Mouse (Mus musculus): ENCODE data around the gene Tmx2. TPM values are rescaled to one million over a fixed set of nuclear protein-coding genes. Genes with fewer than 3 reads are reported as not detected.

The Tmx2 gene
- total and polyA plus RNA-seq, 2 experiments: 50.6 to 92.1 TPM

DNA sequence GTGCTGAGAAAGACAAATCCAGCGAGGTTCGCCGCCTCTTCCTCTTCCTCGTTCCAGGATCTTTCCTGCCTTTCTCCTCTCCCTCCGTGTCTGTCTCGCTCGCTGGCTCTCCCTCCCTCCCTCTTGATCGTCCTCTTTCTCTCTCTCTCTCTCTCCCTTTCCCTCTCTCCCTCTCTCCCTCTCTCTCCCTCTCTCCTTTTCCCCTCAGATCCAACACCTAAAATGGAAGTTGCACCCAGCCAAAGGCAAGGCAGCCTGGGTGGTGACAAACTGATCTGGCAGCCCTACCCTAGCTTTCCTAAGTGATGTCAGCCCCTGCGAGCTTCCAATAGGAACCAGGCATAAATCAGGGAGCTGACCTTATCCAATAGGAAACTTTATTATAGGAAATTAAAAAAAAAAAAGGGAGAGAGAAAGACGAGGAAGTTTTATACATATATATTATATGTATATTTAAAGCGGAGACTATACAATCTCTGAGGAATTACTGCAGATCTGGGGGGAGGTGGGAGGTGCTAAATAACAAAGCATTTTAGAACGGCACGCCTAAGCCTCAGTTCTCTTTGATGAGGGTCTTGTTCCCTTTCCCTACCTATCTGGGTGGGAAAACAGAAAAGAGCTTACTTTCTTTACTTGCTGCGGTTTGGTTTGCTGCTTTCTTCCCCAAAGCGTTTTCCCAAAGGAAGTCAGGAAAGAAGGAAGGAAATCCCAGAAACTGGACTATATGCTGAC is 28.3 kb downstream of the Tmx2 start, which contains the start of gene Ctnnd1:
Ctnnd1 (minus strand) TSS at position 302 of the 732 bp plus-strand sequence.
- WGBS: under 1% methylated on average over 15 of the region's 15 CpGs
- Histone ChIP-seq H3K27ac (replicated peaks; ENCODE audit: insufficient read depth, low read depth, low read length) (peak within 1 kb of the TSS; percentile 92), H3K36me3 (ENCODE audit: control insufficient read depth, insufficient read depth, low read length) (no peaks in the 10 kb centered on the region), H3K79me2 (ENCODE audit: control insufficient read depth, insufficient read depth, low read length) (peaks cover 18% of the 10 kb centered on the region), H3K27me3 (ENCODE audit: control insufficient read depth, insufficient read depth, low read length) (no peaks in the 10 kb centered on the region), H3K4me3 (ENCODE audit: insufficient read depth, low read depth, low read length) (peak within 1 kb of the TSS; percentile 67), H3K4me1 (ENCODE audit: control insufficient read depth, insufficient read depth, low read length) (peaks cover 14% of the 10 kb centered on the region), H3K9ac (ENCODE audit: low read depth, low read length) (peak within 1 kb of the TSS; percentile 95)
- peak; percentile 94 for DNase-seq (ENCODE audit: extremely low read depth, low read depth, low spot score)
- TF ChIP-seq POLR2A (IDR thresholded peaks at IDR 0.05; ENCODE audit: extremely low read depth, insufficient read depth, low read length) (peak; percentile 74; the same call in 1 of the 2 replicates), CTCF (IDR thresholded peaks at IDR 0.05; ENCODE audit: low read depth, low read length) (no peak)

DNA sequence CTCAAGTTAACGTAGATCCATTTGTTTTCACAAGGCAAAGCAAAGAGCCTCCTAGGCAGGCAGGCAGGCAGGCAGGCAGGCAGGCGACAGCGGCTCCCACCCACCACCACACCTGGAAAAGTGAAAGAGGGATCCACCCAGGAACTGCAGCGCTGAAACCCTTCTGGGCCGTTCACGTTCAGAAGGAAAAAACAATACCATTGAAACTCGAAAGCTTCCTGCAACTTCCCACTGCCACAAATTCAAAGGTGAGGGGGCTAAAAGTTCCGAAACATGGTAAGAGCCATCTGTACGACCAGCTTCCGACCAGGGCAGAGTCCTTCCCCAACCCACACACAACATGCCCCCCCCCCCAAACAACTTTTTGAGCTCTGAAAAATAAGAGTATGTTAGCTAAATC is 29.3 kb downstream of the Tmx2 start:
- peak overlapping the region; percentile 87 for H3K27ac ChIP-seq (replicated peaks; ENCODE audit: insufficient read depth, low read depth, low read length)
- H3K4me3 ChIP-seq (ENCODE audit: insufficient read depth, low read depth, low read length): peak overlapping the region; percentile 55
- DNase-seq (ENCODE audit: extremely low read depth, low read depth, low spot score): peak; percentile 43
- TF ChIP-seq CTCF (IDR thresholded peaks at IDR 0.05; ENCODE audit: low read depth, low read length) (no peak), POLR2A (IDR thresholded peaks at IDR 0.05; ENCODE audit: extremely low read depth, insufficient read depth, low read length) (no peak)
- peak overlapping the region; percentile 95 for H3K9ac ChIP-seq (ENCODE audit: low read depth, low read length)
- no peaks in the 10 kb centered on the region; the same call in 1 of the 2 replicates for H3K36me3 ChIP-seq (ENCODE audit: control insufficient read depth, insufficient read depth, low read length)
- H3K4me1 ChIP-seq (ENCODE audit: control insufficient read depth, insufficient read depth, low read length): peaks cover 14% of the 10 kb centered on the region
- WGBS: under 1% methylated on average over 10 of the region's 10 CpGs
- peaks cover 18% of the 10 kb centered on the region for H3K79me2 ChIP-seq (ENCODE audit: control insufficient read depth, insufficient read depth, low read length)
- no peaks in the 10 kb centered on the region for H3K27me3 ChIP-seq (ENCODE audit: control insufficient read depth, insufficient read depth, low read length)

DNA sequence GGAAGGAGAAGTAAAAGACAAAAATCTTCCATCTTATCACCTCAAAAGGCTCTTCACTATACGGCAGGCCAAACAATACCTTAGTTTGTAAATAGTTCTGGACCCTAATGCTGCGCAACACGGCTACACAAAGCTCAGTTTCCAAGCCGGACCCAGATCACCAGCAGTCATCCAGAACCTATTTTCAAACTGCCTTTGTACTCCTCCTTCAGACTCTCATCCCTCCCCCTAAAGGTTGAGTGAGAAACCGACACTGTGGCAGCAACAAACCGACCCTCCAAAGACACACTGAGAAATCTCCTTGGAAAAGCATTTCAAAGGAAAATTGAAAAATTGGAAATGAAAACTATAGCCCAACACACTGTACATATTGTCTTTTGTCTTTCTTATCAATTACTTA is 30.6 kb downstream of the Tmx2 start:
- Histone ChIP-seq H3K9ac (ENCODE audit: low read depth, low read length) (peak overlapping the region; percentile 40), H3K4me3 (ENCODE audit: insufficient read depth, low read depth, low read length) (peak overlapping the region; percentile 41), H3K27ac (replicated peaks; ENCODE audit: insufficient read depth, low read depth, low read length) (no peak overlapping the region), H3K79me2 (ENCODE audit: control insufficient read depth, insufficient read depth, low read length) (peaks cover 24% of the 10 kb centered on the region), H3K4me1 (ENCODE audit: control insufficient read depth, insufficient read depth, low read length) (peaks cover 20% of the 10 kb centered on the region), H3K27me3 (ENCODE audit: control insufficient read depth, insufficient read depth, low read length) (no peaks in the 10 kb centered on the region), H3K36me3 (ENCODE audit: control insufficient read depth, insufficient read depth, low read length) (no peaks in the 10 kb centered on the region; the same call in 1 of the 2 replicates)
- TF ChIP-seq CTCF (IDR thresholded peaks at IDR 0.05; ENCODE audit: low read depth, low read length) (no peak), POLR2A (IDR thresholded peaks at IDR 0.05; ENCODE audit: extremely low read depth, insufficient read depth, low read length) (no peak)
- DNase-seq (ENCODE audit: extremely low read depth, low read depth, low spot score): no peak
- 7% methylated on average over 6 of the region's 6 CpGs for WGBS

DNA sequence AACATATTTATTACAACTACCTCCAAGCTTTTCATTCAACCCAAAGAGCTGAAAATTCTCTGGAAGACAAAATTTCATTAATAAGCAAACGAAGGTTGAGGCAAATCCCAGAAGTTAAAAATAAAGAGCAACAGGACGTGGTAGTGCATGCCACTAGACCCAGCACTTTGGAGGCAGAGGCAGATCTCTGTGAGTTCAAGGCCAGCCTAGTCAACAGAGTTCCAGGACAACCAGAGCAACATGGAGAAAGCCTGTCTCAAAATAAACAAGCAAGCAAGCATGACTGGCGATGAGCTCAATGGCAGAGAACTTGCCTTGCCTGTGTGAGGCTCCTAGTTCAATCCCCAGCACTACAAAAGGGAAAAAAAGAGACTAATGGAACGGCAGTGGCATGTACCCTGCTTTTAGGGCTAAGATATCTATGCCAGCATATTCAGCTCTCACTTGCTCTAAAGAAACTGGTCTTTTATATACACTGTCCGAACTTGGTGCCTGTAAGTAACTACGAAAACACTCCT is 31.8 kb downstream of the Tmx2 start:
- Histone ChIP-seq H3K4me1 (ENCODE audit: control insufficient read depth, insufficient read depth, low read length) (peaks cover 26% of the 10 kb centered on the region), H3K4me3 (ENCODE audit: insufficient read depth, low read depth, low read length) (no peak overlapping the region; the same call in 1 of the 2 replicates), H3K27me3 (ENCODE audit: control insufficient read depth, insufficient read depth, low read length) (no peaks in the 10 kb centered on the region), H3K9ac (ENCODE audit: low read depth, low read length) (peak overlapping the region; percentile 40; the same call in 1 of the 2 replicates), H3K27ac (replicated peaks; ENCODE audit: insufficient read depth, low read depth, low read length) (peak overlapping the region; percentile 37), H3K36me3 (ENCODE audit: control insufficient read depth, insufficient read depth, low read length) (no peaks in the 10 kb centered on the region; the same call in 1 of the 2 replicates), H3K79me2 (ENCODE audit: control insufficient read depth, insufficient read depth, low read length) (peaks cover 30% of the 10 kb centered on the region)
- DNase-seq (ENCODE audit: extremely low read depth, low read depth, low spot score): peak; percentile 64
- TF ChIP-seq POLR2A (IDR thresholded peaks at IDR 0.05; ENCODE audit: extremely low read depth, insufficient read depth, low read length): no peak
- TF ChIP-seq CTCF (IDR thresholded peaks at IDR 0.05; ENCODE audit: low read depth, low read length): no peak
- 52% methylated on average over 6 of the region's 6 CpGs for WGBS

DNA sequence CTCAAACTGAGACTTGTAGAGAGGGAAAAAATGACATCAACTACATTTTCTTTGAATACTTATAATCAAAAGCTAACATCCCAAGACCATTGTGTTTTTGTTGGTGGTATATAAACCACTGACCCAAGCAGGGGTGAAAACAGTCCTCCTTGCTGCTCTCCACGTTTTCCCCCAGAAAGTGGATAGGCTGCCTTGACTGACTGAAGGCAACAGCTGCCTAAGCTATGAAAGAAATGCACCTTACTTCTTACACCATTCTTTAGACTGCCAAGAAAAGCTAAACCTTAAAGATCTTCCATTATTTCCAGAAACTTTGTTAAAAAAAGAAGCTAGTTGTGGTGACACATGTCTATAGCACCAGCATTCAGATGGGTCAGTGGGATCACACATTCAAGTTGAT is 32.8 kb downstream of the Tmx2 start:
- 47% methylated on average over 1 of the region's 1 CpGs for WGBS
- no peak overlapping the region for H3K27ac ChIP-seq (replicated peaks; ENCODE audit: insufficient read depth, low read depth, low read length)
- no peak for TF ChIP-seq POLR2A (IDR thresholded peaks at IDR 0.05; ENCODE audit: extremely low read depth, insufficient read depth, low read length)

DNA sequence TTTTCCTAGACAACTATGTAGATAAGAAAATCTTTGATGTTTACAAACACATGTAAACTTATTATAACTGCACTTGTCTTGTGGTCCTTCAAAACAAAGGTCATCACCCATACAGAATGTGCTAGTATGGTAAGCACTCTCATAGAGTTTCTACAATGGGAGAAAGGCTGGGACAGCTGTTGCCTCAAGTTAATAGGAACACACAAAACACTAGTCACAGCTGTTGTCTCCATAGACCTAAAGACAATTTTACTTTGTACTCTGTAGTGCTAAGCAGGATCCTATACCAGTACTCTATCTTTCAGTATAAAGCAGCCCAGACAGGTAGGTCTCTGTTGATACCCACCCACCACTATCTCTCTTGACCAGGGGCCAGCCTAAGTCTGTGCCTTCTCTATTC is 38.1 kb downstream of the Tmx2 start:
- Histone ChIP-seq H3K36me3 (ENCODE audit: control insufficient read depth, insufficient read depth, low read length) (peaks cover 3% of the 10 kb centered on the region), H3K4me1 (ENCODE audit: control insufficient read depth, insufficient read depth, low read length) (peaks cover 41% of the 10 kb centered on the region), H3K79me2 (ENCODE audit: control insufficient read depth, insufficient read depth, low read length) (peaks cover 34% of the 10 kb centered on the region; the same call in 1 of the 2 replicates), H3K27me3 (ENCODE audit: control insufficient read depth, insufficient read depth, low read length) (no peaks in the 10 kb centered on the region), H3K4me3 (ENCODE audit: insufficient read depth, low read depth, low read length) (no peak overlapping the region), H3K27ac (replicated peaks; ENCODE audit: insufficient read depth, low read depth, low read length) (no peak overlapping the region), H3K9ac (ENCODE audit: low read depth, low read length) (no peak overlapping the region)
- TF ChIP-seq CTCF (IDR thresholded peaks at IDR 0.05; ENCODE audit: low read depth, low read length) (no peak), POLR2A (IDR thresholded peaks at IDR 0.05; ENCODE audit: extremely low read depth, insufficient read depth, low read length) (no peak)
- no peak for DNase-seq (ENCODE audit: extremely low read depth, low read depth, low spot score)

More for the DNA sequence above, 32.8 kb downstream of the Tmx2 start:
- no peak for DNase-seq (ENCODE audit: extremely low read depth, low read depth, low spot score)
- Histone ChIP-seq H3K79me2 (ENCODE audit: control insufficient read depth, insufficient read depth, low read length) (peaks cover 39% of the 10 kb centered on the region), H3K36me3 (ENCODE audit: control insufficient read depth, insufficient read depth, low read length) (peaks cover 2% of the 10 kb centered on the region), H3K4me1 (ENCODE audit: control insufficient read depth, insufficient read depth, low read length) (peaks cover 32% of the 10 kb centered on the region), H3K4me3 (ENCODE audit: insufficient read depth, low read depth, low read length) (no peak overlapping the region), H3K27me3 (ENCODE audit: control insufficient read depth, insufficient read depth, low read length) (no peaks in the 10 kb centered on the region), H3K9ac (ENCODE audit: low read depth, low read length) (no peak overlapping the region)
